Mouse (Mus musculus): ENCODE data around the gene Hist1h2bq.

DNA sequence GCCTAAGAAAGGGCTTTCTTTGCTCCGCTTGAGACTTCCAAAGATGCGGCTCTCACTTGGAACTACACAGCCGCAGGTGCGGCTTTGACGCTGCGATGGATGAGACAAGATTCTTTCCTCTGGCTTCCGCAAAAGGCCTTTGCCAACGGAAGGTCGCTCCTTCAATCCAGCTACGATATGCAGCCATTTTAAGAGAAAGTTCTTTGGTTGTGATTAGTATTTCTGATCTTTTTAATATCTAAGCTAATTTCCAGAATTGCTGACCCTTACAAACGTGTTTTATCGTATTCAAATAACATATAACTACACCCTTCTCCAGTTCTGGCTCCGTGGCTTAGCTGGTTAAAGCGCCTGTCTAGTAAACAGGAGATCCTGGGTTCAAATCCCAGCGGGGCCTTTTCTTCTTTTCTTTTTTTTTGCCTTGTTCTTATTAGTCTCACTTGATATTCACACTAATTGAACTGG, 45.7 kb upstream of the Hist1h2bq start:
- TF ChIP-seq CTCF (IDR thresholded peaks at IDR 0.05) (no peak), EP300 (IDR thresholded peaks at IDR 0.05) (no peak)

Data from lung, postnatal 0 days (tissue).